Mouse (Mus musculus) effector memory CD4-positive, alpha-beta T cell, adult 5 months (primary cell): Measurements from ENCODE around the gene Mrpl49. TPM values are rescaled to one million over a fixed set of nuclear protein-coding genes. Genes with fewer than 3 reads are reported as not detected.

Experiments
- polyA plus RNA-seq: library from polyadenylated mRNA; unstranded; fragments of 100-300 nt; shearing (Covaris generic); gene quantifications from one replicate; pipeline ENCODE4 v1.2.1, GENCODE M21; 2017

Gene Mrpl49
- polyA plus RNA-seq, result 21.8 TPM

GRCm38 (mm10) chr19:6057313-6058096 lies at the start of gene Mrpl49, which contains the start of gene Fau:
TSS of gene Mrpl49 (minus strand) at chr19:6057785.
TSS of gene Fau (plus strand) at chr19:6057844.

GRCm38 (mm10) chr19:6105586-6105985 lies 48.0 kb upstream of the Mrpl49 start, which contains the start of gene Naaladl1:
TSS of gene Naaladl1 (plus strand) at chr19:6105782.

DNA sequence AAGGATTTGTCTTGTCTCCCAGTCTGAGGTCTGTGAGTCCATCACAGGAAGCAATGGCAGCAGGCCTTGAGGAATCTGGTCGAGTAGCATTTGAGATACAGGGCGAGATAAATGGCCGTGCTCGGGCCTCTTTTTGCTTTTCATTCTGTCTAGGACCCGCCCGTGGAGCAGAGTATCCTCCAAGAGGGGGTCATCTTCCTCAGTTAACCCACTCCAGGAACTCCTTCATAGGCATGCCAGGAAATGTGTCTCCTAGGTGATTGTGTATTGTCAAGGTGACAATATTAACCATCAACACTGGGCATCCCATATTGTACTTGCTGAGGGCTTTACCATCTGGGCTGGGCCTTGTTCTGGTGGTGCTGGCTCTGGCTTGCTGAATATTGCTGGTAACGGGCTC lies 36.5 kb upstream of the Mrpl49 start, which contains the start of gene AC131692.1:
Gene AC131692.1 (plus strand): TSS at position 301 of the 400 bp plus-strand sequence.

GRCm38 (mm10) chr19:6084478-6085248 lies 27.1 kb upstream of the Mrpl49 start, which contains the start of the genes Zfpl1 and Cdca5:
TSS of gene Zfpl1 (minus strand) at chr19:6084956.
TSS of gene Cdca5 (plus strand) at chr19:6084983.

DNA sequence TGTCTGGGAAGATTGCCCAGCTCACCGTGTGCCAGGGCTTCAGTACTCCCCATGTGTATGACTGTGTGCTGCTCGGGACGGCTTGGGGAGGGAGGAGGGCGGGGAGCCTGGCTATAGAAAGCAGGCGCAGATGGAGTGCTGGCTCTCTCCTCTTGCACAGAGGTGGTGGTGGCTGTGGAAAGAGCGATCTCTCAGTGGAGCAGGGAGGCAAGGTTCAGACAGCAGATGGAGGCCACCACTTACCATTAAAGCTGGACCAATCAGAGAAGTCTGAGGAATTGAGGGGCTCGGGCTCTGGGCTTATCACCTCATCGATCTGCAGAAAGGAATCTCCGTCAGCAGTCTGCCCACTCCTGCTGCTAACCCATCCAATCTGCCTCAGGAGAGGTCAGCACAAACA lies 24.6 kb upstream of the Mrpl49 start, which contains the start of gene Gm28374:
Gene Gm28374 (minus strand): TSS at position 101 of the 400 bp plus-strand sequence.

GRCm38 (mm10) chr19:6079983-6080480 lies 22.4 kb upstream of the Mrpl49 start, which contains the start of gene Tmem262:
TSS of gene Tmem262 (plus strand) at chr19:6080033.

DNA sequence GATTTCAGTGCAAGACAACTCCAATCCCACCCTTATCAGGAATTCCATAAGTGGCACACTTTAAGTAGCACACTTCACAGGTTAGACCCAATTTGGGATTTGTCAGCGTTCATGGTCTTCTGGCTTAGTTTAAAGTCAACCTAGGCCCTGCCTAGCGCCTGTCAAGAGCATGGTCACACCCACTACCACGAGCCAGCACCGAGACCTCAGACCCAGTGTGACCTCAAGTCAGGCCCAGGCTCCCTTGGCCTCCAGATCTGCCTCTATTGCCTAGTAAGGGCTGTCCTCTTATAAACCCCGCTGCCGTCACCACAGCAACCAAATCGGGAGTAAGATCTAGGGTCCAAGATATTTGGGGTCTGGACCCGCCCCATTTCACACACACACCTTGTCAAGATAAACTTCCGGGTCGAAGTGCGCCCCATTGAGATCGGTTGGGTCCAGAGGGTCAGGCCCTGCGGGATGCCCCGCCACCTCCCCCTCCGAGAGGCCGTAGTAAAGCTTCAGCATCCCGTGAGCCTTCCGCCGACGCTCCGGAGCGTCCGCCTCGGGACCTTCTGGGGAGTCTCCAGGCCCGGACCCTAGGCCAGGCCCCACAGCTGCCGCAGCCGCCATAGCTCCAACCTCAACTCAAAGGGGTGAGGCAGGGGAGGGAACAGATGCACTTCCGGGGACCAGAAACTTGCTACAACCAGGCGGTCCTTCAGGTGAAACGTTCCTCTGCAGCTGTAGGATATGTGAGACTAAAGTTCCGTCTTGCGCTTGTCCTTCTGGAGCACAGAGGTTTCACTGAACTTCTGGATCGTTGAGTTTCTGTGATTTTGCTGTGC lies 19.2 kb upstream of the Mrpl49 start, which contains the start of gene Vps51:
Gene Vps51 (minus strand): TSS at position 668 of the 830 bp plus-strand sequence.

GRCm38 (mm10) chr19:6067724-6068415 lies 10.3 kb upstream of the Mrpl49 start, which contains the start of gene Tm7sf2:
TSS of gene Tm7sf2 (minus strand) at chr19:6068373.

GRCm38 (mm10) chr19:6061021-6061533 lies 3.5 kb upstream of the Mrpl49 start, which contains the start of gene Znhit2:
TSS of gene Znhit2 (plus strand) at chr19:6061192.

DNA sequence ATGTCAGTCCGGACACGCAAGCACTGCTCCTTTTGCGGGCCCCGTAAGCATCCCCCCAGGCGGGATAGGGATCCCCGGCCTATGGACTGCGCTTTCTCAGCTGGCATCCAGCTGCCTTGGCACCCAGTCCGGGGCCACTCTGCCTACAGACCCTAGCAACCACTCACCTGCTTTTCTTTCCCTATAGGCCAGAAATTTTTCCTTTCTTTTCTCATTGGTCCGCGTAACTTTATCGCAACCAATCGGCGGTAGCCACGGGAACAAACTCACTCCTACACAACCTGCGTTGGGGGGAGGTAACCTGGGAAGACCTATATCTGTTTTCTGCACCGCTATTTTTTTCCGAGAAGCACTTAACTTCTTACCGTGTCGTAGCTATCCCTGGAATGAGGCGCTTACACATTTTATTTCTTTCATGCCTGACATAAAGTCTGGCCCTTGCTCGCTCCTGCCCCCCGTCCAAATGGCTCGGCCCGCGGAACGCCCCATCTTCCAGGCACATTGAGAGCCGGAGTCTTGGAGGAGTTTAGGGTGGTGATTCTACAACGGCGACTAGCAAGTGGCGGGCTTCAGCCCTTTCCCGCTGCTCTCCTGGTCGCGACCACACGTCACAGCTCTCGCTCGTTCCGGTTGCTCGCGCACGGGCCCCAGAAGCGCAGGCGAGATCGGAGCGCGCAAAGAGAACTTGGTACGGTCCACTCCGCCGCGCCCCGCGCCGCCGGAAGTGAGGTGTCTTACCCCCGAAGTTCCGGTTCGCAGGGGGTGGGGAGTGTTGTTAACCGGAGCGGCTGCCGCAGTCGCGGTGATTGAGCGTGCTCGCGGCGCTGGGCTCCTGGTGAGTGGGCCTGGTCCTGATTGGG lies 11.1 kb downstream of the Mrpl49 start, which contains the start of gene Syvn1:
Gene Syvn1 (plus strand): TSS at position 283 of the 860 bp plus-strand sequence.

DNA sequence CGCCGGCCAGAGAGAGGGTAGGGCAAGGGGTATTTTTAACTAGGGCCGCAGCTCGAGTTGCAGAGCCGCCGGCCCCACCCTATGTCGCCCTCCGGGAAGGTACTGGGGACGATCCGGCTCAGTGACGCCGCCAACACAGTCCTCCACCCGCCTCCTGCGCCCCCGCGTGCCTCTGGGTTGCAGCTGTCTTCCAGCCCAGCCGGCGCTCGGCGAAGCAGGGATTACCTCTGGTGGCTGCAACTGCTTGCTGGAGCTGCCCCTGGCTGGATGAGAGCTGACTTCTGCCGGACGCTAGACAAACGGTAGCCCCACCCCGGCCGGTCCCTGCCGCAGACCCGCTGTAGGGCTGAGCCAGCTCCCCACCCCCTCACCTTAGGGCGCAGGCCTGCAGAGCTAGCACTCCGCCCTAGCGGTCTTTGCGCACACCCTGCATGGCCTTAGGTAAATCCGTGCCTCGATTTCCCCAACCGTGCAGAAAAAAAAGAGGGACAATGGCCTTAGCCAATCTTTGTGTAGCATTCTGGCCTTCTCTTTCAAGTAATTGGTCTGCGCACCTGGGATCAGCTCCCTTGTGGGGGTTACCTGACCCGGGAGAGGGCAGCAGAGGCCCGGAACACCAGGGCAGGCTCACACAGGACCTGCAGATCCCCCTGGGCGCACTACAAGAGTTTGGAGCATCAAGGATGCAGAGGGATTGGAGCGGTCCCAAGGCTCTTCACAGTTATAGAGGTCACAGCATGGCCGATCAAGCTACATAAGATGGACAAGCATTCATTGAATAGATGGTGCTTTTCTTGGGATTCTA lies 41.9 kb downstream of the Mrpl49 start, which contains the start of gene Capn1:
Gene Capn1 (minus strand): TSS at position 387 of the 805 bp plus-strand sequence.

Other genes with a start within 250 kb of the Mrpl49 start
- 104 TPM for gene Frmd8, start 182.5 kb downstream of the Mrpl49 start, polyA plus RNA-seq
- 18.4 TPM for gene Slc25a45, start 180.0 kb downstream of the Mrpl49 start, polyA plus RNA-seq
- gene Tigd3, start 163.6 kb downstream of the Mrpl49 start, polyA plus RNA-seq, result 0.61 TPM
- 113 TPM for gene Dpf2, start 144.8 kb downstream of the Mrpl49 start, polyA plus RNA-seq
- not detected for gene Cdc42ep2, start 133.0 kb downstream of the Mrpl49 start, polyA plus RNA-seq
- gene Pola2, start 93.6 kb downstream of the Mrpl49 start, polyA plus RNA-seq, result 38.4 TPM
- gene Slc22a20, start 71.6 kb downstream of the Mrpl49 start, polyA plus RNA-seq, result not detected
- gene Capn1, start 41.9 kb downstream of the Mrpl49 start, polyA plus RNA-seq, result 46.7 TPM
- gene Syvn1, start 11.2 kb downstream of the Mrpl49 start, polyA plus RNA-seq, result 54.6 TPM
- 985 TPM for gene Fau, start 59 bp upstream of the Mrpl49 start, polyA plus RNA-seq
- gene Znhit2, start 3.4 kb upstream of the Mrpl49 start, polyA plus RNA-seq, result 17.6 TPM
- gene Tm7sf2, start 10.6 kb upstream of the Mrpl49 start, polyA plus RNA-seq, result 7.2 TPM
- 67.1 TPM for gene Vps51, start 19.4 kb upstream of the Mrpl49 start, polyA plus RNA-seq
- not detected for gene Tmem262, start 22.2 kb upstream of the Mrpl49 start, polyA plus RNA-seq
- 0.60 TPM for gene Gm28374, start 24.5 kb upstream of the Mrpl49 start, polyA plus RNA-seq
- gene Zfpl1, start 27.2 kb upstream of the Mrpl49 start, polyA plus RNA-seq, result 20.0 TPM
- gene Cdca5, start 27.2 kb upstream of the Mrpl49 start, polyA plus RNA-seq, result 0.21 TPM
- not detected for gene AC131692.1, start 36.6 kb upstream of the Mrpl49 start, polyA plus RNA-seq
- gene Naaladl1, start 48.0 kb upstream of the Mrpl49 start, polyA plus RNA-seq, result not detected
- gene Sac3d1, start 60.9 kb upstream of the Mrpl49 start, polyA plus RNA-seq, result 6.3 TPM
- gene Snx15, start 70.5 kb upstream of the Mrpl49 start, polyA plus RNA-seq, result 25.6 TPM
- not detected for gene Batf2, start 83.2 kb upstream of the Mrpl49 start, polyA plus RNA-seq
- 25.1 TPM for gene Arl2, start 83.8 kb upstream of the Mrpl49 start, polyA plus RNA-seq
- not detected for gene Majin, start 126.6 kb upstream of the Mrpl49 start, polyA plus RNA-seq
- not detected for gene Gpha2, start 168.6 kb upstream of the Mrpl49 start, polyA plus RNA-seq
- gene Ppp2r5b, start 178.1 kb upstream of the Mrpl49 start, polyA plus RNA-seq, result 19.1 TPM
- 79.4 TPM for gene Atg2a, start 183.9 kb upstream of the Mrpl49 start, polyA plus RNA-seq
- 34.0 TPM for gene Ehd1, start 218.9 kb upstream of the Mrpl49 start, polyA plus RNA-seq
- gene Cdc42bpg, start 248.7 kb upstream of the Mrpl49 start, polyA plus RNA-seq, result 0.35 TPM